In the genomic region with DNA sequence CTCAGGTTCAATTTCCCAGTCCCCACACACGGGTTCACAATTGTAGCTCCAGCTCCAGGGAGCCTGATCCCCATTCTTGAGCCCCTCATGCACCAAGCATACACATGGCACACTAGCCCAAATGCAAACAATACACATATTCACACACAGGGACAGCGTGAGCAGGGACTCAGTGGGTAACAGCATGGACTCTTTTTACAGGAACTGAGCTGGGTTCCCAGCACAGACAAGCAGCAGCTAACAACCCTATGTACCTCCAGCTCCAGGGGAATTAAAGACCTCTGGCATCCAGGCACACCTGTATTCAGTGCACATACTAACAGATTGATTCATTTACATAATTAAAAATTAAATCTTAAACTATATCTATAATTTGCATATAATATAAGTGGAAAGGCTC, we compare ENCODE assay signal across 27 mouse cellular contexts. TPM values are rescaled to one million over a fixed set of nuclear protein-coding genes. Genes with fewer than 3 reads are reported as not detected.
DNase-seq lines count a peak whose midpoint lies in the region; ATAC-seq and TF ChIP-seq lines count a peak whose summit lies in the region.
"Had no signal": no experiment of that assay in that cellular context is flagged by ENCODE, and none has a peak within 500 bp of the region (broad histone marks: within the 10 kb centered on the region; RNA-seq: fewer than 3 reads in every experiment).

No protein-coding gene starts in this region.

- H3K79me2 ChIP-seq in heart, adult 2 months (replicated peaks; ENCODE audit: control insufficient read depth, insufficient read depth, low read length), result peaks cover 2% of the 10 kb centered on the region; the same call in 1 of the 2 replicates

- no peak for ATAC-seq in heart, embryonic 11.5 days (replicated peaks; ENCODE audit: insufficient number of reproducible peaks, low FRiP score, low TSS enrichment)
- ATAC-seq in heart, embryonic 16.5 days (replicated peaks; ENCODE audit: extremely low read depth, insufficient read depth, low FRiP score), result no peak
- no peak for ATAC-seq in hindbrain, postnatal 0 days
- no peak for ATAC-seq in hindbrain, embryonic 13.5 days (ENCODE audit: low FRiP score)
- no peak for ATAC-seq in frontal cortex, adult (ENCODE audit: low TSS enrichment)
- ATAC-seq: CD4-positive, CD25-positive, alpha-beta regulatory T cell, adult 4 months; intestine, postnatal 0 days; liver, embryonic 12.5 days; liver, postnatal 0 days had no signal

- H3K4me1 ChIP-seq in heart, embryonic 11.5 days (ENCODE audit: control insufficient read depth, insufficient read depth, low read length), result peaks cover 18% of the 10 kb centered on the region
- peaks cover 25% of the 10 kb centered on the region for H3K4me1 ChIP-seq in heart, embryonic 16.5 days (ENCODE audit: control insufficient read depth, insufficient read depth, low read length)
- H3K4me1 ChIP-seq in heart, adult 2 months (ENCODE audit: control insufficient read depth, insufficient read depth, low read length), result peaks cover 11% of the 10 kb centered on the region
- H3K4me1 ChIP-seq in hindbrain, postnatal 0 days (ENCODE audit: insufficient read depth, low read length), result peaks cover 7% of the 10 kb centered on the region; the same call in 1 of the 2 replicates
- H3K4me1 ChIP-seq in hindbrain, embryonic 13.5 days (replicated peaks), result peaks cover 21% of the 10 kb centered on the region

- TF ChIP-seq CTCF in heart, adult 2 months (IDR thresholded peaks at IDR 0.05), result no peak
- TF ChIP-seq CTCF in hindbrain, postnatal 0 days (IDR thresholded peaks at IDR 0.05; ENCODE audit: low read depth), result no peak

- no peak overlapping the region for H3K4me3 ChIP-seq in heart, embryonic 11.5 days (ENCODE audit: low read depth, low read length)
- H3K4me3 ChIP-seq in heart, embryonic 16.5 days (ENCODE audit: low read length), result no peak overlapping the region
- no peak overlapping the region for H3K4me3 ChIP-seq in heart, adult 2 months
- H3K4me3 ChIP-seq in hindbrain, postnatal 0 days (ENCODE audit: low read length), result no peak overlapping the region
- no peak overlapping the region for H3K4me3 ChIP-seq in hindbrain, embryonic 13.5 days
- H3K4me3 ChIP-seq: embryonic facial prominence, embryonic 12.5 days; gastrocnemius, adult 2 months; liver, embryonic 12.5 days; midbrain, embryonic 12.5 days had no signal

- H3K27ac ChIP-seq in heart, embryonic 11.5 days (ENCODE audit: low read depth, low read length), result no peak overlapping the region
- H3K27ac ChIP-seq in heart, embryonic 16.5 days (ENCODE audit: low read length), result no peak overlapping the region
- no peak overlapping the region; the same call in 1 of the 2 replicates for H3K27ac ChIP-seq in heart, adult 2 months
- no peak overlapping the region for H3K27ac ChIP-seq in hindbrain, postnatal 0 days
- H3K27ac ChIP-seq in hindbrain, embryonic 13.5 days, result no peak overlapping the region
- H3K27ac ChIP-seq: embryonic facial prominence, embryonic 12.5 days; gastrocnemius, adult 2 months; liver, embryonic 12.5 days; midbrain, embryonic 12.5 days had no signal

- H3K27me3 ChIP-seq in heart, embryonic 11.5 days (ENCODE audit: control insufficient read depth, insufficient read depth, low read length), result no peaks in the 10 kb centered on the region
- H3K27me3 ChIP-seq in heart, embryonic 16.5 days (ENCODE audit: control insufficient read depth, insufficient read depth, low read length), result no peaks in the 10 kb centered on the region
- no peaks in the 10 kb centered on the region for H3K27me3 ChIP-seq in heart, adult 2 months (ENCODE audit: control insufficient read depth, insufficient read depth, low read length)
- H3K27me3 ChIP-seq in hindbrain, postnatal 0 days (ENCODE audit: insufficient read depth, low read length), result no peaks in the 10 kb centered on the region
- H3K27me3 ChIP-seq in hindbrain, embryonic 13.5 days, result no peaks in the 10 kb centered on the region
- H3K27me3 ChIP-seq: embryonic facial prominence, embryonic 12.5 days; liver, embryonic 12.5 days; midbrain, embryonic 12.5 days had no signal

- H3K4me2 ChIP-seq in heart, embryonic 11.5 days, result no peak overlapping the region
- peak overlapping the region; percentile 16; the same call in 1 of the 2 replicates for H3K4me2 ChIP-seq in heart, embryonic 16.5 days (ENCODE audit: low read depth, low read length)
- peak overlapping the region; percentile 30 for H3K4me2 ChIP-seq in hindbrain, postnatal 0 days (ENCODE audit: low read depth, low read length)
- no peak overlapping the region for H3K4me2 ChIP-seq in hindbrain, embryonic 13.5 days
- H3K4me2 ChIP-seq: embryonic facial prominence, embryonic 12.5 days; liver, embryonic 12.5 days; midbrain, embryonic 12.5 days had no signal

- peak; percentile 87 for DNase-seq in heart, adult 11 months
- no peak for DNase-seq in heart, adult 2 months
- DNase-seq in hindbrain, postnatal 0 days (ENCODE audit: low spot score), result no peak
- DNase-seq: adrenal gland, postnatal 25 days; cerebellum, adult 11-12 months; cerebellum, adult 9-11 months; embryo, embryonic 11 days; gastrocnemius, adult 2 months; gastrocnemius, postnatal 36 days; heart, postnatal 10 days; kidney, adult 9 months; kidney, postnatal 10 days; layer of hippocampus, postnatal 36 days; left cerebral cortex, postnatal 4 days; liver, postnatal 0 days; lung, postnatal 36 days; right cerebral cortex, adult 18-20 months; spleen, adult 18-20 months had no signal

- no peak for TF ChIP-seq POLR2A in heart, adult 2 months (IDR thresholded peaks at IDR 0.05; ENCODE audit: insufficient read depth, low read depth, low read length)

- intact Hi-C loops in heart, adult 2 months (cut with DNase I), result no loop called here

- no peak for TF ChIP-seq EP300 in heart, adult 2 months (IDR thresholded peaks at IDR 0.05; ENCODE audit: insufficient read depth, low read depth, low read length)

- no peaks in the 10 kb centered on the region for H3K9me3 ChIP-seq in heart, embryonic 11.5 days (replicated peaks; ENCODE audit: control insufficient read depth, low read length)
- no peaks in the 10 kb centered on the region for H3K9me3 ChIP-seq in heart, embryonic 16.5 days (replicated peaks; ENCODE audit: control insufficient read depth, low read length)
- H3K9me3 ChIP-seq in hindbrain, postnatal 0 days (ENCODE audit: low read length), result no peaks in the 10 kb centered on the region
- H3K9me3 ChIP-seq in hindbrain, embryonic 13.5 days, result no peaks in the 10 kb centered on the region
- H3K9me3 ChIP-seq: embryonic facial prominence, embryonic 12.5 days; liver, embryonic 12.5 days; midbrain, embryonic 12.5 days had no signal

- no peak overlapping the region for H3K9ac ChIP-seq in heart, embryonic 11.5 days (ENCODE audit: low read depth, low read length)
- no peak overlapping the region for H3K9ac ChIP-seq in heart, embryonic 16.5 days (ENCODE audit: low read length)
- H3K9ac ChIP-seq in heart, adult 2 months (ENCODE audit: low read depth, low read length), result no peak overlapping the region
- no peak overlapping the region for H3K9ac ChIP-seq in hindbrain, postnatal 0 days (replicated peaks; ENCODE audit: low read length)
- H3K9ac ChIP-seq in hindbrain, embryonic 13.5 days, result no peak overlapping the region
- H3K9ac ChIP-seq: embryonic facial prominence, embryonic 12.5 days; liver, embryonic 12.5 days; liver, postnatal 0 days; midbrain, embryonic 12.5 days had no signal

- 63% methylated on average over 2 of the region's 2 CpGs for WGBS in heart, embryonic 11.5 days (ENCODE audit: insufficient replicate concordance)
- WGBS in heart, embryonic 16.5 days, result 41% methylated on average over 2 of the region's 2 CpGs
- 39% methylated on average over 2 of the region's 2 CpGs for WGBS in heart, adult 2 months
- WGBS in hindbrain, postnatal 0 days, result 37% methylated on average over 2 of the region's 2 CpGs
- 48% methylated on average over 2 of the region's 2 CpGs for WGBS in hindbrain, embryonic 13.5 days

- 0 out of 2 replicates have a peak, but pooled peaks cover 2% of the 10 kb centered on the region for H3K36me3 ChIP-seq in heart, embryonic 11.5 days (ENCODE audit: control insufficient read depth, insufficient read depth, low read length)
- peaks cover 2% of the 10 kb centered on the region; the same call in 1 of the 2 replicates for H3K36me3 ChIP-seq in heart, embryonic 16.5 days (ENCODE audit: control insufficient read depth, insufficient read depth)
- H3K36me3 ChIP-seq in heart, adult 2 months (ENCODE audit: control insufficient read depth, insufficient read depth, low read length), result peaks cover 51% of the 10 kb centered on the region
- H3K36me3 ChIP-seq in hindbrain, postnatal 0 days (ENCODE audit: insufficient read depth, low read length), result no peaks in the 10 kb centered on the region
- no peaks in the 10 kb centered on the region for H3K36me3 ChIP-seq in hindbrain, embryonic 13.5 days
- H3K36me3 ChIP-seq: embryonic facial prominence, embryonic 12.5 days had no signal

RNA-seq across cellular contexts. Expression of gene Qk, which starts 34.9 kb away (rescaled TPM):
- 52.6 and 60.6 TPM in 2 replicates for polyA plus RNA-seq in heart, embryonic 11.5 days (2014; fragmentation: Nextera tagmentation; extraction: Ambion mirVana)
- polyA plus RNA-seq in heart, embryonic 16.5 days (2015; fragmentation: Nextera tagmentation; extraction: Ambion mirVana), result 38.1 and 39.9 TPM in 2 replicates
- 100 to 1,000 TPM; 469 to 514 TPM for total RNA-seq in heart, adult 2 months (2021)
- 342 and 549 TPM in 2 replicates for polyA plus RNA-seq in heart, adult 2 months (2012; rRNA removed)
- 466 and 482 TPM in 2 replicates for total RNA-seq in hindbrain, postnatal 0 days (2014; rRNA removed)
- 66.7 and 77.3 TPM in 2 replicates for polyA plus RNA-seq in hindbrain, postnatal 0 days (2015; fragmentation: Nextera tagmentation; extraction: Ambion mirVana)
- 47.6 and 52.5 TPM in 2 replicates for polyA plus RNA-seq in hindbrain, embryonic 13.5 days (2015; fragmentation: Nextera tagmentation; extraction: Ambion mirVana)

Comparison
In these comparisons a context has a peak if more than half of its experiments do, and no peak if none do; other contexts are left out.
1. H3K4me2 ChIP-seq: peak in heart, embryonic 16.5 days (single experiment) and hindbrain, postnatal 0 days (single experiment); none in heart, embryonic 11.5 days (single experiment) and hindbrain, embryonic 13.5 days (single experiment).